8 mouse cellular contexts compared by ENCODE assay signal in the genomic region with DNA sequence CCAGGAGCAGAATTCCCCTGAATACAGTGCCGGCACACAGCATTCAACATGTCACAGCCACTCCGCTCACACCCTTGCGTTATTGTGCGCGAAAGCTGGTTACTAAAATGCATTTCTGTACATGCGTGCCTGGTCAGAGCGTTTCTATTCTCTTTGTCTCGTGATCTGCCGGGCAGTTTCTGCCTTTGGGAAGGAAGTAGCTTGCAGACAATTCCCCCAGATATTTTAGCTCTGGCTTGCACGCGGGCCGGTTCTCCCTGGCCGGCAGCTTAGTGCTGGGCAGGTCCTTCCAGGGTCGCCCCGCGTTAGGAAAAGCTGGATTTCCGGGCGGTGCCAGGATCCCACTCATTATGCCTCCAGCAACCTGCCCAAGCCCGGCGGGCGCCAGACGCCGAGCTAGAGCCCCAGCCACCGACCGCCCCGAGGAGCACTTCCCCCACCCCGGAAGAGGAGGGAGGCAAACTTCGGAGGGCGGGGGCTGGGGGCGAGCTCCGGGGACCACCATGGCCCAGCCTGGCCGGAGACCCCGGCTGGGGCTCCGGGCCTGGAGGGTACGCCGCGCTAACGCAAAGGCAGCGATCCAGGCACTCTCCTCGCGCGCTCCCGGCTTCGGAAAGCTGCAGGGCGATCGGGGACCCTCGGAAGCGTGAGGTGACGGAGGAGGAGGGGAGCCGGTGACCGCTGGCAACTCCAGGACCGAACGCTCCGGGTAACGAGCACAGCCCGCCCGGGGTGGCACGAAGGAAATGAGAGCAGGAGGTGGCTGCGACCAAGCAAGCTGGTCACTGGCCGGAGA. TPM values are rescaled to one million over a fixed set of nuclear protein-coding genes. Genes with fewer than 3 reads are reported as not detected.
DNase-seq lines count a peak whose midpoint lies in the region; ATAC-seq and TF ChIP-seq lines count a peak whose summit lies in the region.

No protein-coding gene starts in this region.

- WGBS in embryonic facial prominence, embryonic 15.5 days: under 1% methylated on average over 59 of the region's 60 CpGs
- under 1% methylated on average over 60 of the region's 60 CpGs for WGBS in heart, embryonic 16.5 days

- peak overlapping the region; percentile 88 for H3K4me2 ChIP-seq in embryonic facial prominence, embryonic 15.5 days (replicated peaks)
- peak overlapping the region; percentile 87 for H3K4me2 ChIP-seq in heart, embryonic 16.5 days (ENCODE audit: low read depth, low read length)

- no peaks in the 10 kb centered on the region; the same call in 1 of the 2 replicates for H3K27me3 ChIP-seq in ES-Bruce4 (ENCODE audit: control insufficient read depth, insufficient read depth, low read length, poor library complexity, severe bottlenecking)
- no peaks in the 10 kb centered on the region for H3K27me3 ChIP-seq in embryonic facial prominence, embryonic 15.5 days
- no peaks in the 10 kb centered on the region for H3K27me3 ChIP-seq in heart, embryonic 16.5 days (ENCODE audit: control insufficient read depth, insufficient read depth, low read length)

- H3K4me3 ChIP-seq in ES-Bruce4 (ENCODE audit: low read depth, low read length): peak overlapping the region; percentile 92
- H3K4me3 ChIP-seq in embryonic facial prominence, embryonic 15.5 days (replicated peaks): peak overlapping the region; percentile 92
- peak overlapping the region; percentile 97 for H3K4me3 ChIP-seq in heart, embryonic 16.5 days (ENCODE audit: low read length)

- peak; percentile 21 for ATAC-seq in embryonic facial prominence, embryonic 15.5 days (ENCODE audit: insufficient number of reproducible peaks, low FRiP score, low TSS enrichment, low read depth)
- peak; percentile 33 for ATAC-seq in heart, embryonic 16.5 days (replicated peaks; ENCODE audit: extremely low read depth, insufficient read depth, low FRiP score)
- ATAC-seq in megakaryocyte-erythroid progenitor cell, adult 5-6 weeks (replicated peaks; ENCODE audit: low FRiP score, low TSS enrichment, poor library complexity, severe bottlenecking): no peak

- no peak overlapping the region for H3K27ac ChIP-seq in ES-Bruce4 (ENCODE audit: insufficient read depth, low read length)
- peak overlapping the region; percentile 98 for H3K27ac ChIP-seq in embryonic facial prominence, embryonic 15.5 days (replicated peaks)
- H3K27ac ChIP-seq in heart, embryonic 16.5 days (ENCODE audit: low read length): peak overlapping the region; percentile 92

- H3K9me3 ChIP-seq in ES-Bruce4 (replicated peaks; ENCODE audit: control insufficient read depth, insufficient read depth, low read length, poor library complexity, severe bottlenecking): no peaks in the 10 kb centered on the region
- no peaks in the 10 kb centered on the region for H3K9me3 ChIP-seq in embryonic facial prominence, embryonic 15.5 days (replicated peaks)
- H3K9me3 ChIP-seq in heart, embryonic 16.5 days (replicated peaks; ENCODE audit: control insufficient read depth, low read length): no peaks in the 10 kb centered on the region

- no peak for TF ChIP-seq EP300 in ES-Bruce4 (IDR thresholded peaks at IDR 0.05; ENCODE audit: insufficient read depth, low read depth, low read length)

- peak overlapping the region; percentile 59 for H3K9ac ChIP-seq in ES-Bruce4 (ENCODE audit: low read depth, poor library complexity, severe bottlenecking)
- H3K9ac ChIP-seq in embryonic facial prominence, embryonic 15.5 days: peak overlapping the region; percentile 90
- peak overlapping the region; percentile 98 for H3K9ac ChIP-seq in heart, embryonic 16.5 days (ENCODE audit: low read length)

- peak; percentile 73 for DNase-seq in adrenal gland, postnatal 14 days
- peak; percentile 70 to 81 for DNase-seq in kidney, postnatal 4 days
- peak; percentile 66 for DNase-seq in lung, postnatal 36 days
- peak; percentile 51 for DNase-seq in right cerebral cortex, postnatal 14 days

- no peak for TF ChIP-seq POLR2A in ES-Bruce4 (IDR thresholded peaks at IDR 0.05; ENCODE audit: insufficient read depth, low read length)

- no peaks in the 10 kb centered on the region for H3K36me3 ChIP-seq in ES-Bruce4 (ENCODE audit: control insufficient read depth, insufficient read depth, low read length, poor library complexity, severe bottlenecking)
- H3K36me3 ChIP-seq in embryonic facial prominence, embryonic 15.5 days: 0 out of 2 replicates have a peak, but pooled peaks cover 3% of the 10 kb centered on the region
- no peaks in the 10 kb centered on the region for H3K36me3 ChIP-seq in heart, embryonic 16.5 days (ENCODE audit: control insufficient read depth, insufficient read depth)

- H3K4me1 ChIP-seq in ES-Bruce4 (ENCODE audit: control insufficient read depth, insufficient read depth, low read length): peaks cover 7% of the 10 kb centered on the region
- H3K4me1 ChIP-seq in embryonic facial prominence, embryonic 15.5 days: peaks cover 41% of the 10 kb centered on the region
- peaks cover 36% of the 10 kb centered on the region for H3K4me1 ChIP-seq in heart, embryonic 16.5 days (ENCODE audit: control insufficient read depth, insufficient read depth, low read length)

- no peak for TF ChIP-seq CTCF in ES-Bruce4 (IDR thresholded peaks at IDR 0.05; ENCODE audit: low read depth, low read length)

RNA-seq across cellular contexts. Expression of gene Pik3r1, which starts 0.8 kb away (rescaled TPM):
- polyA plus RNA-seq in ES-Bruce4 (2011; ENCODE audit: insufficient read depth, insufficient read length, low read depth, missing spikeins): 7.2 and 7.5 TPM in 2 replicates
- total RNA-seq in adrenal gland, postnatal 14 days (2021): 109 and 110 TPM in 2 replicates
- 44.7 and 46.0 TPM in 2 replicates for polyA plus RNA-seq in embryonic facial prominence, embryonic 15.5 days (2015; fragmentation: Nextera tagmentation; extraction: Ambion mirVana)
- 23.1 and 24.9 TPM in 2 replicates for polyA plus RNA-seq in heart, embryonic 16.5 days (2015; fragmentation: Nextera tagmentation; extraction: Ambion mirVana)
- 47.7 and 67.6 TPM in 2 replicates for total RNA-seq in megakaryocyte-erythroid progenitor cell, adult 5-6 weeks (2014; fragmentation: Nextera tagmentation)
- 98.6 and 115 TPM in 2 replicates for total RNA-seq in megakaryocyte-erythroid progenitor cell, adult 5-6 weeks (2017)
